Mouse (Mus musculus): Measurements from ENCODE around the gene Gtpbp3.

The Gtpbp3 gene

GRCm38 (mm10) chr8:71470146-71470912 is 17.6 kb upstream of the Gtpbp3 start:
- DNase-seq (ENCODE audit: low spot score): no peak

GRCm38 (mm10) chr8:71470913-71471255 is 17.0 kb upstream of the Gtpbp3 start:
- no peak for DNase-seq (ENCODE audit: low spot score)

DNA sequence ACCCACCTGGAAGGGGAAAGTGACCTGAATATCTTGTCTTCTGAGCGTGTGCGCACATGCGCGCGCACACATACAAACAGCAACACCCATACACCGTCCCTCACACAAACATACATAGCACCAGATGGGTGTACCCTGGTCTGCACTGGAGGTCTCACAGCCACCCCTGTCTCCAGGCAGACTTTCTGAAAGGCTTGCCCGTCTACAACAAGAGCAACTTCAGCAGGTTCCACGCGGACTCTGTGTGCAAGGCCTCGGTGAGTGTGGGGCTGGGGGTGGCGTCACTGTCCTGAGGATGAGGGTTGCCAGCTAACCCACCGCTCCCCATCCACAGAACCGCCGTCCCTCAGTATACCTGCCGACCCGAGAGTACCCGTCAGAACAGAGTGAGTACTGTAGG is 16.0 kb upstream of the Gtpbp3 start:
- DNase-seq (ENCODE audit: low spot score): no peak

DNA sequence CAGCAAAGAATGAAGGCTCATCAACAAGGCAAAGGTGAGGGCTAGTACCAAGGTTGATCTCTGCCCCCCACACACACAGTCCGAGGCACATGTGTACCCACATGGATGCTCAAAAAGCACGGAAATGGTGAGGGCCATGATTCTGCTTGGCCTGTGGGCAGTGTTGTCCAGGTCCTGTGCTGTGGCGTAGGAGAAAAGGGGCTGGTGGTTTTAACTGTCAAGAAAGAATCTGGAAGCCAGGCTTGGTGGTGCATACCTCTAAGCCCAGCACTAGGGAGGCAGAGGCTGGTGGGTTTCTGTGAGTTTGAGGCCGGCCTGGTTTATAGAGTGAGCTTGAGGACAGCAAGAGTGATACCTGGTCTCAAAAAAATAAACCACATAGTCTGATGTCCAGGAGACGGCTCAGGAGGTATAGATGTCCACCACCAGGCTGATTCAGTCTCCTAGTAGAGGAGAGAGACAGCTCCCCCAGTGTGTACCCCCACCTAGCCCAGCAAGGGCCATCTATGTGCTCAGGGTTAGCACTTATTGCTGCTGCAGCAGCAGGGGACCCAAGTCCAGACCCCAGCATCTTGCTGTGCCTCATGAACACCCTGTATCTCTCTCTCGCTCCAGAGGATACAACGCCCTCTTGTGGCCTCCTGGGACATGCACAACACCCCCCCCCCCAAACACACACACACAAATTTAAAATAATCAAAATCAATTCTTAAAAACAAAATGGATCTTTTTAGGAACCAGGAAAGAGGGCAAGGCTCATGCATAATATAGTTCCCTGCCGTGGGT is 15.1 kb upstream of the Gtpbp3 start:
- DNase-seq (ENCODE audit: low spot score): no peak

DNA sequence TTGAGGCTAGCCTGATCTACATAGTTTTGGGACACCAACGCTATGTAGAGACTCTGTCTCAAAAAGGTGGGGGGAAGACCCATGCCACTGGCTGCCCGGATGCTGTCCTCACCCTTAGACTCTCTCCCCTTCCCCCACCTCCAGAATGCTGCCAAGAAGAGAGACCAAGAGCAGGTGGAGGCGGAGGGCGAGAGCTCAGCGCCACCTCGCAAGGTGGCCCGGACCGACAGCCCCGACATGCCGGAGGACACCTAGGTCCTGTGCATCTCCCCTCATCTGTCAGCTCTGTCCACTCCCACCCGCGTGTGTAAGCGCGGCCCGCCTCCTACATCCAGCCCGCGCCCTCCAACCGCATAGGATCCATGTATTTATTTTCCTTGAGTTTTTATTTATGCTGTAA is 13.6 kb upstream of the Gtpbp3 start:
- DNase-seq (ENCODE audit: low spot score): no peak

- DNase-seq (ENCODE audit: low spot score): no peak
Measured at GRCm38 (mm10) chr8:71474785-71475701, 12.9 kb upstream of the Gtpbp3 start.

DNA sequence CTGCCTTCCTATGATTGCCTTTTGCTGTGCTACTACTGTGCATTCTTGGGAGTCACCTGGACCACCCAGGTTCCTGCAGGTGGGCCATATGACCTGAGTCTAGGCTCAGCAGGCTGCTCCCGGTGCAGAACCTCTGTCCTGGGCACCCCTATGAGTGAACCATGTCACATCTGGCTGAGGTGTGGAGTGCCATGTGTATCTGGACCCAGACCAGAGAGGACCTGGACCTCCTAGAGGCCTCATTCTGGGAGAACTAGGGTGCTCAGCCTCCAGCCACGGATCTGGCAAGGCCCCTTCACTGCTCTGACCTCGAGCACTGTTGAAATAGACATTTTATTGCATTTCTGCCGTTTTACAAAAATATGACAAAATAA is 12.2 kb upstream of the Gtpbp3 start:
- DNase-seq (ENCODE audit: low spot score): no peak

GRCm38 (mm10) chr8:71476099-71476940 is 11.6 kb upstream of the Gtpbp3 start:
- DNase-seq (ENCODE audit: low spot score): peak; percentile 87

DNA sequence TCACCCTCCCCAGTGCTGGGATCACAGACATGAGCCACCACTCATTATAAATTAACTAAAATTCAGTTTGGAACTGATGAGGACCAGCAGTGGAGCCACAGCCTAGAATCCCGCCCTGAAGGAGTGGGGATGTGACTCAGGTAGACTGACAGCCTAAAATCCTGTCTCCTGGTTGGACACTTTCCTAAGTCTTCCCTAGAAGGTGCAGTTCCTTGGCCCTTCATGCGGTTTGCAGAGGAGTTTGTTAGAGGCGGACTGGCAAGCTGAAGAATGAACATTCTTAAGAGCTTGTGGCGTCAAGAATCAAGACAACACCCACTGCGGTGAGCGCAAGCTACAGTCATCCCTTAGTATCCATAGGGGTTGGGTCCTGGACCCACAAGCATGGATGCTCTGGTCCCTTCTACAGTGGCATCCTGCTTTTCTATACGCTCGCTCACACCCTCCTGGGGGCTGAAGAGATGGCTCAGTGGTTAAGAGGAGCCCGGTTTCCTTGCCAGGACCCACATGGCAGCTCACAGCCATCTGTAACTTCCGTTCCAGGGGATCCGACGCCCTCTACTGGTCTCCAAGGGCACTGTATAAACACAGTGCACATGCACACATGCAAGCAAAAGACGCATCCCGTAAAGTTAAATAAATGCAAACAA is 10.6 kb upstream of the Gtpbp3 start:
- peak; percentile 57 for DNase-seq (ENCODE audit: low spot score)

GRCm38 (mm10) chr8:71478943-71479342 is 9.0 kb upstream of the Gtpbp3 start:
- no peak for DNase-seq (ENCODE audit: low spot score)

- peak; percentile 83 for DNase-seq (ENCODE audit: low spot score)
Measured at GRCm38 (mm10) chr8:71483932-71484331, 4.0 kb upstream of the Gtpbp3 start.

GRCm38 (mm10) chr8:71484736-71485135 is 3.2 kb upstream of the Gtpbp3 start:
- DNase-seq (ENCODE audit: low spot score): no peak

DNA sequence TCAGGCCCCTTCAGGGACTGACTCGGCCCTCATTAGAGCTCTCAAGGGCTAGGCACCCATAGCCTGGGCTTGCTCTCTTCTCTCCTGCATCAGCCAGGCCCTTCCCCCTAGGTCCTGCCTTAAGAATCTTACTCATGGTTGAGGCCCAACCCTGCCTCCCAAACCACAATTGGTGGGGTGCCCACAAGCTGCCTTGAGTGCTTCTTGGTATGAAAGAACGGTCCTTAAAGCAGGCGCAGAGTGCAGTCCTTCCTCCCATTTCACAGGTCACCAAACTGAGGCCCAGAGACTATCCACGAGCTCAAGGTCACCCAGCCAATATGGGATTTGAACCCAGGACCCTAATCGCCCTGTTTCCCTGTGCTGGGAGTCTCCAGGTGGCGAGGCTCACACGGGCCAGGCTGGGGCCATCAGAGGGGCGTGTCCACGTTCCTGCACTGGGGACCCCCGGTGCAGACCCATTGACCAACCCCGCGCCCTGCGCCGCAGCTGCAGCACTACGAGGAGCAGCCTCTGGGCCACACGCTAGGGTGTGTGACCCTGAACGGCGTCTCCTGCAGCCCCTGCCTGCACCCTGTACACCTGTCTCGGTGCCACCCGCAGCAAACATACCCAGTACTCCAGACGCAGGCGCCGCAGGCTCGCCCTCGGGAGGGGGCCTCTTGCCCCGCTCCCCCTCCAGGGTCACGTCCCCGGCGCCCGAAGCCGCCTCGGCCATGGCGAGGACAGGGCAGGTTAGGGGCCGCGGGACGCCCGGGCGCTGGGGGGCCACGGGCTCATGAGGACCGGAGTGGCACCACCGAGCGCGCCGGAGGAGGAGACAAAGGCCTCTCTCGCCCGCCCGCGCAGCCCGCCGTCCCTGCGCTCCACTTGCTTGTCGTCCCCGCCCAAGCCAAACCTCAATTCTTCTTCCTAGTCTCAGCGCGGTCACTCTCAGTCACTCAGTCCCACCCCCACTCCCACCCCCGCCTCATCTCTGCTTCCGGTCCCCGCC is 2.5 kb upstream of the Gtpbp3 start, which contains the start of gene Ano8:
Ano8 (minus strand) TSS at position 822 of the 994 bp plus-strand sequence.
- DNase-seq (ENCODE audit: low spot score): peak; percentile 95

GRCm38 (mm10) chr8:71486136-71486529 is 1.8 kb upstream of the Gtpbp3 start:
- no peak for DNase-seq (ENCODE audit: low spot score)

DNA sequence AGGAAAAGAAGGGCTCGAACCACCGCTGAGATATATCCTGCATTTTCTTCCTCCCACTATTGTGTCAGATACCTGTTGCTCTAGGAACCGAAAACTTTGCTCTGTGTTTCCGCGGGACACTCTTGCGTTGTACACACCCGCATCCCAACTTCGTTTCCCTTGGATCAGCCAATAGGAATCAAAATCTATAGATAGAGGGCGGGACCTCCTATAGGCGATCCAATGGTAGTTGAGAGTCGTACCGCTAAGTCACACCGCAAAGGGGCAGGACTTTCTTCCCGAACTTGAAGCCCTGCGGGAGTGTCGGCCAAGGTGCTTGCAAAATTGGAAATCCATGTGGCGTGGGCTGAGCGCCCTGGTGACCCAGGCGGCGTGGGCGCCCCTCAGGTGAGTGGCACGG is 551 bp downstream of the Gtpbp3 start:
- peak; percentile 96 for DNase-seq (ENCODE audit: low spot score)

- peak; percentile 94 for DNase-seq (ENCODE audit: low spot score)
Measured at GRCm38 (mm10) chr8:71495039-71495438, 7.1 kb downstream of the Gtpbp3 start.

GRCm38 (mm10) chr8:71495811-71496210 is 7.9 kb downstream of the Gtpbp3 start:
- DNase-seq (ENCODE audit: low spot score): no peak

GRCm38 (mm10) chr8:71496481-71496880 is 8.6 kb downstream of the Gtpbp3 start:
- DNase-seq (ENCODE audit: low spot score): peak; percentile 57

DNA sequence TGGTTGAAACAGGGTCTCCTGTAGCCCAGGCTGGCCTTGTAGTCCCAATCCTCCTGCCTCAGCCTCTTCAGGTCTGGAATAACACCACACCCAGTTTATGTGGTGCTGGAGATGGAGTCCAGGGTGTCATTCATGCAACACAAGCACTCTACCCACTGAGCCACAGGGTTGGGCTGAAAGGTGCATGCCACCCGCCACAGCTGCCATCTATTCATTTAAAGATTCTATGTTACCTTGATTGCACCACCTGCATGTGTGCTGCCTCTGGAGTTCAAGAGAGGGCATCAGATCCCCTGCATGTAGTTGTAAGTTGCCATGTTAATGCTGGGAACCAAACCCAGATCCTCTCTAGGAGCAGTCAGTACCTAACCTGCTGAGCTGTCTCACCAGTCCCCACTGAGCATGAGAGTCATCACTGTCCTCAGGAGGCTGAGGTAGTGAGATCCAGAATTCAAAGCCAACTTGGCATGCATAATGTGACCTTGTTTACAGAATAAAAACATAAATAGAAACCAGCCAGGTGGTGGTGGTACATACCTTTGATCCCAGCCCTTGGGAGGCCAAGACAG is 9.3 kb downstream of the Gtpbp3 start:
- no peak for DNase-seq (ENCODE audit: low spot score)
